Mouse (Mus musculus): Measurements from ENCODE around the gene Gramd4. TPM values are rescaled to one million over a fixed set of nuclear protein-coding genes. Genes with fewer than 3 reads are reported as not detected.
A peak's percentile ranks its signal among the peaks of the same experiment; 100 is the strongest.

Gramd4 gene
- polyA plus RNA-seq, 1 experiment from 2014 or later: 14.9 TPM

GRCm38 (mm10) chr15:86137638-86138037 lies 80.1 kb downstream of the Gramd4 start:
- Histone ChIP-seq H3K4me1 (ENCODE audit: insufficient read depth, low read length) (no peaks in the 10 kb centered on the region), H3K27ac (ENCODE audit: low read length) (no peak overlapping the region), H3K27me3 (ENCODE audit: insufficient read depth, low read length) (no peaks in the 10 kb centered on the region), H3K9me3 (ENCODE audit: low read length) (no peaks in the 10 kb centered on the region), H3K36me3 (ENCODE audit: insufficient read depth, low read length) (peaks cover 12% of the 10 kb centered on the region), H3K9ac (replicated peaks; ENCODE audit: low read length) (no peak overlapping the region), H3K4me2 (replicated peaks; ENCODE audit: low read depth, low read length) (no peak overlapping the region), H3K4me3 (ENCODE audit: low read length) (no peak overlapping the region)
- WGBS: 68% methylated on average over 4 of the region's 4 CpGs
- no peak for ATAC-seq (ENCODE audit: low FRiP score, low TSS enrichment)

- no peak overlapping the region for H3K9ac ChIP-seq (replicated peaks; ENCODE audit: low read length)
- peaks cover 12% of the 10 kb centered on the region for H3K36me3 ChIP-seq (ENCODE audit: insufficient read depth, low read length)
- 0 out of 2 replicates have a peak, but pooled peaks have one; percentile 36 for ATAC-seq (ENCODE audit: low FRiP score, low TSS enrichment)
- no peak overlapping the region for H3K27ac ChIP-seq (ENCODE audit: low read length)
- H3K4me1 ChIP-seq (ENCODE audit: insufficient read depth, low read length): no peaks in the 10 kb centered on the region
- H3K4me3 ChIP-seq (ENCODE audit: low read length): no peak overlapping the region
- no peaks in the 10 kb centered on the region for H3K9me3 ChIP-seq (ENCODE audit: low read length)
- H3K4me2 ChIP-seq (replicated peaks; ENCODE audit: low read depth, low read length): no peak overlapping the region
- H3K27me3 ChIP-seq (ENCODE audit: insufficient read depth, low read length): no peaks in the 10 kb centered on the region
- WGBS: 36% methylated on average over 10 of the region's 10 CpGs
Measured at GRCm38 (mm10) chr15:86140323-86140722, 82.8 kb downstream of the Gramd4 start.

GRCm38 (mm10) chr15:86144577-86144976 lies 87.1 kb downstream of the Gramd4 start:
- no peak overlapping the region for H3K9ac ChIP-seq (replicated peaks; ENCODE audit: low read length)
- peaks cover 12% of the 10 kb centered on the region for H3K36me3 ChIP-seq (ENCODE audit: insufficient read depth, low read length)
- no peaks in the 10 kb centered on the region for H3K4me1 ChIP-seq (ENCODE audit: insufficient read depth, low read length)
- no peak for ATAC-seq (ENCODE audit: low FRiP score, low TSS enrichment)
- H3K4me2 ChIP-seq (replicated peaks; ENCODE audit: low read depth, low read length): no peak overlapping the region
- WGBS: 82% methylated on average over 7 of the region's 7 CpGs
- no peak overlapping the region for H3K4me3 ChIP-seq (ENCODE audit: low read length)
- H3K27ac ChIP-seq (ENCODE audit: low read length): no peak overlapping the region
- H3K27me3 ChIP-seq (ENCODE audit: insufficient read depth, low read length): no peaks in the 10 kb centered on the region
- H3K9me3 ChIP-seq (ENCODE audit: low read length): no peaks in the 10 kb centered on the region

- H3K4me3 ChIP-seq (ENCODE audit: low read length): no peak overlapping the region
- H3K4me1 ChIP-seq (ENCODE audit: insufficient read depth, low read length): no peaks in the 10 kb centered on the region
- no peak overlapping the region for H3K9ac ChIP-seq (replicated peaks; ENCODE audit: low read length)
- no peak overlapping the region for H3K4me2 ChIP-seq (replicated peaks; ENCODE audit: low read depth, low read length)
- H3K9me3 ChIP-seq (ENCODE audit: low read length): no peaks in the 10 kb centered on the region
- peaks cover 12% of the 10 kb centered on the region for H3K36me3 ChIP-seq (ENCODE audit: insufficient read depth, low read length)
- 83% methylated on average over 7 of the region's 7 CpGs for WGBS
- H3K27ac ChIP-seq (ENCODE audit: low read length): no peak overlapping the region
- H3K27me3 ChIP-seq (ENCODE audit: insufficient read depth, low read length): no peaks in the 10 kb centered on the region
- ATAC-seq (ENCODE audit: low FRiP score, low TSS enrichment): no peak
Measured at GRCm38 (mm10) chr15:86145046-86145445, 87.6 kb downstream of the Gramd4 start.

- Histone ChIP-seq H3K4me3 (ENCODE audit: low read length) (no peak overlapping the region), H3K36me3 (ENCODE audit: insufficient read depth, low read length) (peaks cover 6% of the 10 kb centered on the region; the same call in 1 of the 2 replicates), H3K9ac (replicated peaks; ENCODE audit: low read length) (no peak overlapping the region), H3K9me3 (ENCODE audit: low read length) (no peaks in the 10 kb centered on the region), H3K27ac (ENCODE audit: low read length) (no peak overlapping the region), H3K4me1 (ENCODE audit: insufficient read depth, low read length) (no peaks in the 10 kb centered on the region), H3K4me2 (replicated peaks; ENCODE audit: low read depth, low read length) (no peak overlapping the region), H3K27me3 (ENCODE audit: insufficient read depth, low read length) (no peaks in the 10 kb centered on the region)
- 80% methylated on average over 8 of the region's 8 CpGs for WGBS
- peak; percentile 15; the same call in 1 of the 2 replicates for ATAC-seq (ENCODE audit: low FRiP score, low TSS enrichment)
Measured at GRCm38 (mm10) chr15:86146922-86147321, 89.4 kb downstream of the Gramd4 start.

GRCm38 (mm10) chr15:86150593-86150992 lies 93.1 kb downstream of the Gramd4 start:
- WGBS: 81% methylated on average over 4 of the region's 4 CpGs
- Histone ChIP-seq H3K36me3 (ENCODE audit: insufficient read depth, low read length) (peaks cover 14% of the 10 kb centered on the region; the same call in 1 of the 2 replicates), H3K27me3 (ENCODE audit: insufficient read depth, low read length) (no peaks in the 10 kb centered on the region), H3K9me3 (ENCODE audit: low read length) (no peaks in the 10 kb centered on the region), H3K9ac (replicated peaks; ENCODE audit: low read length) (no peak overlapping the region), H3K27ac (ENCODE audit: low read length) (no peak overlapping the region), H3K4me3 (ENCODE audit: low read length) (no peak overlapping the region), H3K4me2 (replicated peaks; ENCODE audit: low read depth, low read length) (no peak overlapping the region), H3K4me1 (ENCODE audit: insufficient read depth, low read length) (no peaks in the 10 kb centered on the region)
- no peak for ATAC-seq (ENCODE audit: low FRiP score, low TSS enrichment)

GRCm38 (mm10) chr15:86153481-86153960 lies 96.0 kb downstream of the Gramd4 start:
- Histone ChIP-seq H3K4me2 (replicated peaks; ENCODE audit: low read depth, low read length) (no peak overlapping the region), H3K27ac (ENCODE audit: low read length) (no peak overlapping the region), H3K9ac (replicated peaks; ENCODE audit: low read length) (no peak overlapping the region), H3K9me3 (ENCODE audit: low read length) (no peaks in the 10 kb centered on the region), H3K36me3 (ENCODE audit: insufficient read depth, low read length) (peaks cover 14% of the 10 kb centered on the region; the same call in 1 of the 2 replicates), H3K27me3 (ENCODE audit: insufficient read depth, low read length) (no peaks in the 10 kb centered on the region), H3K4me3 (ENCODE audit: low read length) (no peak overlapping the region), H3K4me1 (ENCODE audit: insufficient read depth, low read length) (no peaks in the 10 kb centered on the region)
- whole genome bisulfite sequencing: 87% methylated on average over 12 of the region's 12 CpGs
- no peak for ATAC-seq (ENCODE audit: low FRiP score, low TSS enrichment)

- H3K4me1 ChIP-seq (ENCODE audit: insufficient read depth, low read length): no peaks in the 10 kb centered on the region
- H3K4me3 ChIP-seq (ENCODE audit: low read length): no peak overlapping the region
- H3K27me3 ChIP-seq (ENCODE audit: insufficient read depth, low read length): no peaks in the 10 kb centered on the region
- H3K9ac ChIP-seq (replicated peaks; ENCODE audit: low read length): no peak overlapping the region
- H3K36me3 ChIP-seq (ENCODE audit: insufficient read depth, low read length): peaks cover 15% of the 10 kb centered on the region; the same call in 1 of the 2 replicates
- H3K4me2 ChIP-seq (replicated peaks; ENCODE audit: low read depth, low read length): no peak overlapping the region
- H3K9me3 ChIP-seq (ENCODE audit: low read length): no peaks in the 10 kb centered on the region
- ATAC-seq (ENCODE audit: low FRiP score, low TSS enrichment): no peak
- 74% methylated on average over 5 of the region's 5 CpGs for WGBS
- no peak overlapping the region for H3K27ac ChIP-seq (ENCODE audit: low read length)
Measured at GRCm38 (mm10) chr15:86156492-86156891, 99.0 kb downstream of the Gramd4 start.

GRCm38 (mm10) chr15:86159093-86159492 lies 101.6 kb downstream of the Gramd4 start:
- 69% methylated on average over 16 of the region's 16 CpGs for WGBS
- ATAC-seq (ENCODE audit: low FRiP score, low TSS enrichment): no peak
- no peak overlapping the region for H3K9ac ChIP-seq (replicated peaks; ENCODE audit: low read length)
- H3K27me3 ChIP-seq (ENCODE audit: insufficient read depth, low read length): no peaks in the 10 kb centered on the region
- no peak overlapping the region for H3K4me3 ChIP-seq (ENCODE audit: low read length)
- no peaks in the 10 kb centered on the region for H3K9me3 ChIP-seq (ENCODE audit: low read length)
- H3K27ac ChIP-seq (ENCODE audit: low read length): no peak overlapping the region
- peaks cover 14% of the 10 kb centered on the region for H3K36me3 ChIP-seq (ENCODE audit: insufficient read depth, low read length)
- H3K4me1 ChIP-seq (ENCODE audit: insufficient read depth, low read length): no peaks in the 10 kb centered on the region
- H3K4me2 ChIP-seq (replicated peaks; ENCODE audit: low read depth, low read length): no peak overlapping the region

- Histone ChIP-seq H3K9me3 (ENCODE audit: low read length) (no peaks in the 10 kb centered on the region), H3K9ac (replicated peaks; ENCODE audit: low read length) (no peak overlapping the region), H3K36me3 (ENCODE audit: insufficient read depth, low read length) (peaks cover 8% of the 10 kb centered on the region; the same call in 1 of the 2 replicates), H3K27me3 (ENCODE audit: insufficient read depth, low read length) (no peaks in the 10 kb centered on the region), H3K4me1 (ENCODE audit: insufficient read depth, low read length) (no peaks in the 10 kb centered on the region), H3K4me2 (replicated peaks; ENCODE audit: low read depth, low read length) (no peak overlapping the region), H3K27ac (ENCODE audit: low read length) (no peak overlapping the region), H3K4me3 (ENCODE audit: low read length) (no peak overlapping the region)
- ATAC-seq (ENCODE audit: low FRiP score, low TSS enrichment): peak; percentile 31; the same call in 1 of the 2 replicates
- 89% methylated on average over 5 of the region's 5 CpGs for WGBS
Measured at GRCm38 (mm10) chr15:86159719-86160118, 102.2 kb downstream of the Gramd4 start.

Measured in kidney, embryonic 16.5 days (tissue).